Mouse (Mus musculus): ENCODE measurements around the gene Srsf10.

Gene Srsf10

GRCm38 (mm10) chr4:135886184-135886583, 30.6 kb downstream of the Srsf10 start:
- no peak for DNase-seq

- no peak for DNase-seq
Measured at GRCm38 (mm10) chr4:135888448-135889057, 33.0 kb downstream of the Srsf10 start.

- DNase-seq, result no peak
Measured at GRCm38 (mm10) chr4:135889146-135889883, 33.8 kb downstream of the Srsf10 start.

GRCm38 (mm10) chr4:135889884-135890283, 34.3 kb downstream of the Srsf10 start:
- DNase-seq, result peak; percentile 58 to 84

- no peak for DNase-seq
Measured at GRCm38 (mm10) chr4:135891539-135891938, 36.0 kb downstream of the Srsf10 start.

- no peak for DNase-seq
Measured at GRCm38 (mm10) chr4:135892884-135893283, 37.3 kb downstream of the Srsf10 start.

GRCm38 (mm10) chr4:135895071-135895571, 39.6 kb downstream of the Srsf10 start, which contains the start of gene Cnr2:
TSS of gene Cnr2 (plus strand) at chr4:135895394.
- DNase-seq, result no peak

- no peak for DNase-seq
Measured at GRCm38 (mm10) chr4:135896157-135896556, 40.6 kb downstream of the Srsf10 start.

- DNase-seq, result no peak
Measured at GRCm38 (mm10) chr4:135898380-135899049, 43.0 kb downstream of the Srsf10 start.

GRCm38 (mm10) chr4:135899050-135899448, 43.5 kb downstream of the Srsf10 start:
- no peak for DNase-seq

GRCm38 (mm10) chr4:135900008-135900407, 44.5 kb downstream of the Srsf10 start:
- DNase-seq, result no peak

- DNase-seq, result no peak
Measured at GRCm38 (mm10) chr4:135902606-135903242, 47.2 kb downstream of the Srsf10 start.

- DNase-seq, result no peak
Measured at GRCm38 (mm10) chr4:135904810-135905209, 49.3 kb downstream of the Srsf10 start.

- no peak for DNase-seq
Measured at GRCm38 (mm10) chr4:135906633-135907032, 51.1 kb downstream of the Srsf10 start.

GRCm38 (mm10) chr4:135909326-135910066, 53.9 kb downstream of the Srsf10 start:
- DNase-seq, result no peak

GRCm38 (mm10) chr4:135911531-135911930, 56.0 kb downstream of the Srsf10 start:
- DNase-seq, result peak; percentile 33 to 41

- no peak for DNase-seq
Measured at GRCm38 (mm10) chr4:135912164-135912563, 56.6 kb downstream of the Srsf10 start.

- DNase-seq, result no peak
Measured at GRCm38 (mm10) chr4:135912835-135913234, 57.3 kb downstream of the Srsf10 start.

- DNase-seq, result no peak
Measured at GRCm38 (mm10) chr4:135913433-135913832, 57.9 kb downstream of the Srsf10 start.

- DNase-seq, result no peak
Measured at GRCm38 (mm10) chr4:135918635-135919279, 63.2 kb downstream of the Srsf10 start.

- no peak for DNase-seq
Measured at GRCm38 (mm10) chr4:135919280-135919639, 63.7 kb downstream of the Srsf10 start.

Measured in kidney, adult 8-10 months (tissue).